Mouse (Mus musculus): ENCODE data around the gene Slc26a11. TPM values are rescaled to one million over a fixed set of nuclear protein-coding genes. Genes with fewer than 3 reads are reported as not detected.
"Not testable (repeated sequence)": the region's sequence is repeated elsewhere in the genome, so short reads cannot be mapped to it uniquely, and the experiment has no call there.

The Slc26a11 gene
- polyA plus RNA-seq, 1 experiment from 2014 or later: 5.1 TPM

DNA sequence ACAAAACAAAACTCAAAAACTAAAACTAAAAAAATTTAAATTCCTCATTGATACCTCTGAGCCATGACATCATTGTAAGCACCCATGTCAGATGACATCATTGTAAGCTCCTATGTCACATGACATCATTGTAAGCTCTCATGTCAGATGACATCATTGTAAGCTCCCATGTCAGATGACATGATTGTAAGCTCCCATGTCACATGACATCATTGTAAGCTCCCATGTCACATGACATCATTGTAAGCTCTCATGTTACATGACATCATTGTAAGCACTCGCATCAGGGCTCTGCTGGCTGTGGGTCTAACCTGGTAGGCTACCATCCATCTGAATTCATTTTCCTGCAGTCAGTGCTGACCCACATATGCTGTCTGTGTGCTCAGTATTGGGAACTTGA is 23.2 kb downstream of the Slc26a11 start:
- no peak overlapping the region for H3K4me2 ChIP-seq
- no peak for ATAC-seq (replicated peaks; ENCODE audit: low FRiP score)
- H3K4me3 ChIP-seq (ENCODE audit: low read depth, low read length): no peak overlapping the region
- peaks cover 7% of the 10 kb centered on the region for H3K4me1 ChIP-seq (replicated peaks; ENCODE audit: control insufficient read depth, insufficient read depth, low read length)
- no peaks in the 10 kb centered on the region for H3K27me3 ChIP-seq (replicated peaks; ENCODE audit: control insufficient read depth, insufficient read depth, low read length)
- no peak overlapping the region for H3K9ac ChIP-seq (ENCODE audit: low read depth, low read length)
- no peaks in the 10 kb centered on the region for H3K9me3 ChIP-seq (ENCODE audit: control insufficient read depth, low read length)
- no peak overlapping the region for H3K27ac ChIP-seq (ENCODE audit: low read depth, low read length)
- WGBS: 90% methylated on average over 1 of the region's 1 CpGs
- H3K36me3 ChIP-seq (ENCODE audit: control insufficient read depth, insufficient read depth, low read length): peaks cover 4% of the 10 kb centered on the region; the same call in 1 of the 2 replicates
- no peak for DNase-seq (ENCODE audit: low spot score)

DNA sequence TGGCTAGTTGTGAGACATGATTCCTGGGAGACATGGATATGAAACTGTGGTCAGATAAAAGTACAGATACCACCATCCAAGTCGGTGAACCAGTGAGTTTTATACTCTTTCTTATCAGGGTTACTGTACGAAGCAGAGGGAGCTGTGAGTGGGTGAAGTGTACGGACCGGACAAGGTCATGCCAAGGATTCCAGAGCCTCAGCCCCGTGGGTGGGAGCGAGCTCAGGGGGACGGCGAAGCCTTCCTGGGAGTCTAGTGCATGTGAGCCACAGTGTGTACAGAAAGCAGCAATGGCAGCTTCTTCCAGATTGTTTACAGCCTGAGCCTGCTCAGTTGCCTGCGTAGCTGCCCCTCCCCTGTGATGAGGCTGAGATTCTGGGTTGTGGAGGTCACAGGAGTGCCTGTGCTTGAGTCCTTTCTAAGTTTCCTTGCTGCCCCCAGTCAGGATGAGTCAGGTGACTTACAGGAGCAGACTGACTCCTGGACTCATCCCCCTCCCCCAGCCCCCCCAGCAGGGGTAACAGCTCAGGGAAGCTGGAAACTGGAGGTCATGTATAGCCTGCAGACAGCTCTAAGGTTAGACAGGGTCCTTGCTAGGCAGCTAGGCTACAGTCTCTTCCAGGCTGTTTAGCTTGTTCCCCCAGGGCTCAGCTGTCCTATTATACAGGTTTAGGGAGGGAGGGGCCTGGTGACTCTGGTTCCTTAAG is 26.4 kb downstream of the Slc26a11 start:
- Histone ChIP-seq H3K4me2 (no peak overlapping the region), H3K4me1 (replicated peaks; ENCODE audit: control insufficient read depth, insufficient read depth, low read length) (no peaks in the 10 kb centered on the region), H3K9me3 (ENCODE audit: control insufficient read depth, low read length) (no peaks in the 10 kb centered on the region), H3K9ac (ENCODE audit: low read depth, low read length) (no peak overlapping the region), H3K4me3 (ENCODE audit: low read depth, low read length) (no peak overlapping the region), H3K36me3 (ENCODE audit: control insufficient read depth, insufficient read depth, low read length) (peaks cover 4% of the 10 kb centered on the region; the same call in 1 of the 2 replicates), H3K27me3 (replicated peaks; ENCODE audit: control insufficient read depth, insufficient read depth, low read length) (no peaks in the 10 kb centered on the region), H3K27ac (ENCODE audit: low read depth, low read length) (no peak overlapping the region)
- WGBS: 68% methylated on average over 9 of the region's 9 CpGs
- ATAC-seq (replicated peaks; ENCODE audit: low FRiP score): no peak
- DNase-seq (ENCODE audit: low spot score): no peak

DNA sequence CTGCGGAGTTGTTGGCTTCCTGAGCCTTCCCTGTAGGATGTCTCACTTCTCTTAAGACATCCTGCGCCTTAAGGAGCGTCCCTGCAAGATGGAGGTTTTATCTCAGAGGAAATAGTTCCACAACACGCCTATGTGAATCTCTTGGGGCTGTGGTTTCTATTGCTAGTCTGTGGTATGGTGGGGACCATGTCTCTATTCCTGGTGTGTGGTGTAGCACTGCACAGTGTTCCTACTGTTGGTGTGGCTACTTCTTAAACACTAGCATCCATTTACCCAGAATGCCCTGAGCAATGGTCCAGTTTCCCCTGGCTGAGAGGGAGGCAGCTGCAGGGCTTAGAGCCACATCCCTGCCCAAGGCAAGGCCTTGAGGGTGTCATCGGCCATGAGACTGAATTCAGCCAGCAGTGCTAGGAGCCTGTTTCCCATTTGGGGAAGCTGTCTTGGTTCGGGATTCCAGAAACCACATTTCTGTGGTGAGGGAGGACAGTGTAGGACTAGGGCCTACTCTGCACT is 27.0 kb downstream of the Slc26a11 start:
- H3K36me3 ChIP-seq (ENCODE audit: control insufficient read depth, insufficient read depth, low read length): peaks cover 2% of the 10 kb centered on the region; the same call in 1 of the 2 replicates
- no peak overlapping the region for H3K27ac ChIP-seq (ENCODE audit: low read depth, low read length)
- H3K4me1 ChIP-seq (replicated peaks; ENCODE audit: control insufficient read depth, insufficient read depth, low read length): no peaks in the 10 kb centered on the region; the same call in 1 of the 2 replicates
- ATAC-seq (replicated peaks; ENCODE audit: low FRiP score) (no peak), DNase-seq (ENCODE audit: low spot score) (no peak)
- no peak overlapping the region for H3K4me2 ChIP-seq
- no peak overlapping the region for H3K9ac ChIP-seq (ENCODE audit: low read depth, low read length)
- H3K9me3 ChIP-seq (ENCODE audit: control insufficient read depth, low read length): no peaks in the 10 kb centered on the region
- H3K4me3 ChIP-seq (ENCODE audit: low read depth, low read length): no peak overlapping the region
- no peaks in the 10 kb centered on the region for H3K27me3 ChIP-seq (replicated peaks; ENCODE audit: control insufficient read depth, insufficient read depth, low read length)
- WGBS: 47% methylated on average over 6 of the region's 6 CpGs

GRCm38 (mm10) chr11:119384904-119385303 is 29.5 kb downstream of the Slc26a11 start:
- Histone ChIP-seq H3K9me3 (ENCODE audit: control insufficient read depth, low read length) (no peaks in the 10 kb centered on the region), H3K27ac (ENCODE audit: low read depth, low read length) (no peak overlapping the region), H3K4me1 (replicated peaks; ENCODE audit: control insufficient read depth, insufficient read depth, low read length) (peaks cover 5% of the 10 kb centered on the region; the same call in 1 of the 2 replicates), H3K4me2 (no peak overlapping the region), H3K9ac (ENCODE audit: low read depth, low read length) (no peak overlapping the region), H3K36me3 (ENCODE audit: control insufficient read depth, insufficient read depth, low read length) (peaks cover 2% of the 10 kb centered on the region; the same call in 1 of the 2 replicates), H3K27me3 (replicated peaks; ENCODE audit: control insufficient read depth, insufficient read depth, low read length) (no peaks in the 10 kb centered on the region), H3K4me3 (ENCODE audit: low read depth, low read length) (no peak overlapping the region)
- ATAC-seq (replicated peaks; ENCODE audit: low FRiP score) (no peak), DNase-seq (ENCODE audit: low spot score) (no peak)
- 43% methylated on average over 4 of the region's 4 CpGs for WGBS

- H3K27me3 ChIP-seq (replicated peaks; ENCODE audit: control insufficient read depth, insufficient read depth, low read length): no peaks in the 10 kb centered on the region; the same call in 1 of the 2 replicates
- 91% methylated on average over 5 of the region's 5 CpGs for WGBS
Observed at GRCm38 (mm10) chr11:119386306-119386705, 30.9 kb downstream of the Slc26a11 start.

GRCm38 (mm10) chr11:119387273-119387672 is 31.9 kb downstream of the Slc26a11 start:
- H3K4me2 ChIP-seq; H3K36me3 ChIP-seq (ENCODE audit: control insufficient read depth, insufficient read depth, low read length); DNase-seq (ENCODE audit: low spot score); H3K4me3 ChIP-seq (ENCODE audit: low read depth, low read length); H3K27ac ChIP-seq (ENCODE audit: low read depth, low read length); H3K9ac ChIP-seq (ENCODE audit: low read depth, low read length); H3K9me3 ChIP-seq (ENCODE audit: control insufficient read depth, low read length); ATAC-seq (replicated peaks; ENCODE audit: low FRiP score); H3K27me3 ChIP-seq (replicated peaks; ENCODE audit: control insufficient read depth, insufficient read depth, low read length): not testable (repeated sequence)
- WGBS: 10% methylated on average over 3 of the region's 3 CpGs
- peaks cover 18% of the 10 kb centered on the region for H3K4me1 ChIP-seq (replicated peaks; ENCODE audit: control insufficient read depth, insufficient read depth, low read length)

More at GRCm38 (mm10) chr11:119386306-119386705, 30.9 kb downstream of the Slc26a11 start:
- peaks cover 1% of the 10 kb centered on the region; the same call in 1 of the 2 replicates for H3K36me3 ChIP-seq (ENCODE audit: control insufficient read depth, insufficient read depth, low read length)
- no peak overlapping the region for H3K4me2 ChIP-seq
- ATAC-seq (replicated peaks; ENCODE audit: low FRiP score) (no peak), DNase-seq (ENCODE audit: low spot score) (no peak)
- peaks cover 9% of the 10 kb centered on the region for H3K4me1 ChIP-seq (replicated peaks; ENCODE audit: control insufficient read depth, insufficient read depth, low read length)
- no peak overlapping the region for H3K27ac ChIP-seq (ENCODE audit: low read depth, low read length)
- H3K9me3 ChIP-seq (ENCODE audit: control insufficient read depth, low read length): no peaks in the 10 kb centered on the region
- no peak overlapping the region for H3K4me3 ChIP-seq (ENCODE audit: low read depth, low read length)
- no peak overlapping the region for H3K9ac ChIP-seq (ENCODE audit: low read depth, low read length)

DNA sequence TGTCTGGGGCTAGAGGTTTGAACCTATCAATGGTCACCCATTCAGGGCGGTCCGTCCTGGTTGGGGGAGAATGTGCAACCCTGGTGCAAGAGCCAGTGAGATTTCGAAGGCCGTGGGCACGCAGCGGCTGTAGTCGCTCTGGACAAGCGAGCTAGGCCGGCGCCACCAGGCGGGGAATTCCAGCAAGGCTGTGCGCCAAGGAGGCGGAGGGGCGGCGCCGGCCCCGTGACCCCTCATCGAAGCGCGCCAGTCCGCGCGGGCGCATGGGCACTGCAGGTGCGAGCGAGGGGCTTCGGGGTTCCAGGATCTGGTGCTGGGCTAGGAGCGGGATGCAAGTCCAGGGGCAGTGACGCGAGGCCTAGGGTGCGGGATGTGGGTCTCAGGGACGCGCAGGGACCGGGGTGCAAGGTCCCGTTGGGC is 34.5 kb downstream of the Slc26a11 start:
- ATAC-seq (replicated peaks; ENCODE audit: low FRiP score): peak; percentile 6; the same call in 1 of the 2 replicates
- peak overlapping the region; percentile 73; the same call in 1 of the 2 replicates for H3K27ac ChIP-seq (ENCODE audit: low read depth, low read length)
- peaks cover 3% of the 10 kb centered on the region for H3K27me3 ChIP-seq (replicated peaks; ENCODE audit: control insufficient read depth, insufficient read depth, low read length)
- H3K4me1 ChIP-seq (replicated peaks; ENCODE audit: control insufficient read depth, insufficient read depth, low read length): peaks cover 29% of the 10 kb centered on the region
- peak overlapping the region; percentile 75 for H3K4me3 ChIP-seq (ENCODE audit: low read depth, low read length)
- peak; percentile 78 for DNase-seq (ENCODE audit: low spot score)
- 1% methylated on average over 35 of the region's 35 CpGs for WGBS
- H3K9ac ChIP-seq (ENCODE audit: low read depth, low read length): peak overlapping the region; percentile 74
- H3K4me2 ChIP-seq: peak overlapping the region; percentile 99
- H3K9me3 ChIP-seq (ENCODE audit: control insufficient read depth, low read length): no peaks in the 10 kb centered on the region
- H3K36me3 ChIP-seq (ENCODE audit: control insufficient read depth, insufficient read depth, low read length): no peaks in the 10 kb centered on the region

DNA sequence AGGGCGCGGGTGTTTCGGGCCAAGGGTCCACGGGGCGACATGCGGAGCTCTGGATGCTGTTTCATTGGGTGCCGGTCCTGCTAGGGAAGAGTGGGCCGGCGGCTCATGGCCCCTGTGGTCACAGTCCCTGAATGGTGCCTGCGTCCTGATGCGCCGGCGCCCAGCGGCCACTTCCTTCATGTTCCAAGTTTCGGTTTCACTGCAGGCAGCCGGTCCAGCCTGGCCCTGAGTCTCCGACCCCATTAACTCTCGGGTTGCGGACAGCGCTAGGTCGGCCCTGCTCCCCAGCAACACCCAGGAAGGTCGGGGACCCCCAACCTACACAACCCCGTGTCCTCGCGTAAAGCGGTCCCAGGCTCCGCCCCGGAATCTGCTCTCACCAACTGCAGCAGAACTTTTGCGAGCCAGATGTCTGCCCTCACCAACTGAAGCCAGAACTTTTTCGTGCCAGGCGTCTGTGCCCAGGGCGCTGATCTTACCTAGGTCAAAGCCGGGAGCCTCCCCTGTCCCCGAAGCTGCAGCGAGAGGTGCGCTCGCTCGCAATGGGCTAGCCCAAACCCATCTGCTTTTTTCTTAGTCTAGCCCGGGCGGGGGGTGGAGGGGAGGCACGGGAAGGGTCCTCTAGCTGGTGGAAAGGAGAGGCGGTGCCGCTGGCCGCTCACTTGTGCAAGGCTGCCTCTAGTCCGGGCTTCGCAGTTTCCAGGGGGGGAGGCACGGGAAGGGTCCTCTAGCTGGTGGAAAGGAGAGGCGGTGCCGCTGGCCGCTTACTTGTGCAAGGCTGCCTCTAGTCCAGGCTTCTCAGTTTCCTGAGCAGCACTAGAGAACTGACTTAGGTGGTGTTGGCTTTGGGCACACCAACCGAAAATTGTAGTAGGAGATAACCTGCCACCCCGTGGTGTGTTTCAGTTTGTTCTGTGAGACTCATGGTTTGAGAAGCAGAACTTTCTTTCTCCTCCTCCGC is 35.2 kb downstream of the Slc26a11 start:
- Histone ChIP-seq H3K36me3 (ENCODE audit: control insufficient read depth, insufficient read depth, low read length) (no peaks in the 10 kb centered on the region), H3K4me1 (replicated peaks; ENCODE audit: control insufficient read depth, insufficient read depth, low read length) (peaks cover 29% of the 10 kb centered on the region), H3K9ac (ENCODE audit: low read depth, low read length) (peak overlapping the region; percentile 74), H3K4me3 (ENCODE audit: low read depth, low read length) (peak overlapping the region; percentile 75), H3K27me3 (replicated peaks; ENCODE audit: control insufficient read depth, insufficient read depth, low read length) (peaks cover 5% of the 10 kb centered on the region), H3K9me3 (ENCODE audit: control insufficient read depth, low read length) (no peaks in the 10 kb centered on the region), H3K4me2 (peak overlapping the region; percentile 99), H3K27ac (ENCODE audit: low read depth, low read length) (peak overlapping the region; percentile 73)
- ATAC-seq (replicated peaks; ENCODE audit: low FRiP score) (peak; percentile 24), DNase-seq (ENCODE audit: low spot score) (peak; percentile 77)
- whole genome bisulfite sequencing: 2% methylated on average over 53 of the region's 53 CpGs

Data from liver, embryonic 11.5 days (tissue).